Mouse (Mus musculus): ENCODE results near the gene Dhrs3. TPM values are rescaled to one million over a fixed set of nuclear protein-coding genes. Genes with fewer than 3 reads are reported as not detected.

Gene Dhrs3
- polyA plus RNA-seq, 1 experiment from 2014 or later: 33.9 TPM

Other genes starting within 250 kb of the Dhrs3 start
- not detected in 2 replicates for gene Gm436, start 206.5 kb upstream of the Dhrs3 start, polyA plus RNA-seq (2016; fragmentation: Nextera tagmentation; extraction: Ambion mirVana)
- gene Gm13178, start 171.4 kb upstream of the Dhrs3 start, polyA plus RNA-seq (2016; fragmentation: Nextera tagmentation; extraction: Ambion mirVana): not detected in 2 replicates
- gene Gm438, start 106.2 kb upstream of the Dhrs3 start, polyA plus RNA-seq (2016; fragmentation: Nextera tagmentation; extraction: Ambion mirVana): not detected in 2 replicates

All from liver, embryonic 12.5 days (tissue).